ENCODE assay signal across 20 mouse cellular contexts in genomic region chr1:38127036-38127435, GRCm38 (mm10). TPM values are rescaled to one million over a fixed set of nuclear protein-coding genes. Genes with fewer than 3 reads are reported as not detected.
DNase-seq lines count a peak whose midpoint lies in the region; ATAC-seq and TF ChIP-seq lines count a peak whose summit lies in the region.
"Had no signal": no experiment of that assay in that cellular context is flagged by ENCODE, and none has a peak within 500 bp of the region (broad histone marks: within the 10 kb centered on the region; RNA-seq: fewer than 3 reads in every experiment).

No protein-coding gene starts in this region.

- no peak overlapping the region for H3K27ac ChIP-seq in liver, adult 2 months (replicated peaks; ENCODE audit: insufficient read depth, low read depth, low read length)
- H3K27ac ChIP-seq in liver, embryonic 11.5 days (ENCODE audit: low read depth, low read length): no peak overlapping the region
- H3K27ac ChIP-seq in ES-Bruce4 (ENCODE audit: insufficient read depth, low read length): no peak overlapping the region
- H3K27ac ChIP-seq in liver, embryonic 16.5 days (ENCODE audit: low read length): no peak overlapping the region
- H3K27ac ChIP-seq: embryonic facial prominence, embryonic 12.5 days; forebrain, embryonic 15.5 days; hindbrain, embryonic 12.5 days; kidney, embryonic 15.5 days; limb, embryonic 12.5 days; lung, embryonic 15.5 days had no signal

- peaks cover 15% of the 10 kb centered on the region for H3K4me1 ChIP-seq in liver, adult 2 months (ENCODE audit: control insufficient read depth, insufficient read depth, low read length)
- peaks cover 26% of the 10 kb centered on the region for H3K4me1 ChIP-seq in liver, embryonic 11.5 days (replicated peaks; ENCODE audit: control insufficient read depth, insufficient read depth, low read length)
- H3K4me1 ChIP-seq in ES-Bruce4 (ENCODE audit: control insufficient read depth, insufficient read depth, low read length): no peaks in the 10 kb centered on the region
- H3K4me1 ChIP-seq in liver, embryonic 16.5 days (ENCODE audit: control insufficient read depth, low read depth, low read length): peaks cover 22% of the 10 kb centered on the region

- no peaks in the 10 kb centered on the region for H3K36me3 ChIP-seq in liver, adult 2 months (ENCODE audit: control insufficient read depth, insufficient read depth, low read length)
- H3K36me3 ChIP-seq in liver, embryonic 11.5 days (ENCODE audit: control insufficient read depth, insufficient read depth, low read length): no peaks in the 10 kb centered on the region
- peaks cover 11% of the 10 kb centered on the region for H3K36me3 ChIP-seq in ES-Bruce4 (ENCODE audit: control insufficient read depth, insufficient read depth, low read length, poor library complexity, severe bottlenecking)
- no peaks in the 10 kb centered on the region for H3K36me3 ChIP-seq in liver, embryonic 16.5 days (ENCODE audit: control insufficient read depth, insufficient read depth)
- H3K36me3 ChIP-seq: embryonic facial prominence, embryonic 12.5 days; forebrain, embryonic 15.5 days; hindbrain, embryonic 12.5 days; kidney, embryonic 15.5 days; limb, embryonic 12.5 days; lung, embryonic 15.5 days had no signal

- peak; percentile 18 for DNase-seq in embryo, embryonic 10.5 days (ENCODE audit: low spot score)
- no peak for DNase-seq in embryo, embryonic 11 days
- peak; percentile 74 for DNase-seq in liver, adult 2 months (ENCODE audit: extremely low read depth, low read depth, low spot score)
- no peak for DNase-seq in liver, embryonic 11.5 days (ENCODE audit: low spot score)
- no peak for DNase-seq in layer of hippocampus, postnatal 14 days (ENCODE audit: low spot score in 2 of 2)
- DNase-seq in layer of hippocampus, postnatal 10 days (ENCODE audit: low spot score in 2 of 2): no peak
- DNase-seq: cerebellum, postnatal 10 days; heart, adult 18-20 months; right cerebral cortex, postnatal 14 days; thymus, postnatal 25 days had no signal

- no peak for TF ChIP-seq CTCF in liver, adult 2 months (IDR thresholded peaks at IDR 0.05; ENCODE audit: low read depth, low read length)
- TF ChIP-seq CTCF in ES-Bruce4 (IDR thresholded peaks at IDR 0.05; ENCODE audit: low read depth, low read length): no peak

- H3K4me3 ChIP-seq in liver, adult 2 months (ENCODE audit: insufficient read depth, low read depth, low read length): no peak overlapping the region
- H3K4me3 ChIP-seq in liver, embryonic 11.5 days (ENCODE audit: low read depth, low read length): no peak overlapping the region
- no peak overlapping the region for H3K4me3 ChIP-seq in ES-Bruce4 (ENCODE audit: low read depth, low read length)
- H3K4me3 ChIP-seq in liver, embryonic 16.5 days (ENCODE audit: low read depth, low read length): no peak overlapping the region
- H3K4me3 ChIP-seq: embryonic facial prominence, embryonic 12.5 days; hindbrain, embryonic 12.5 days; limb, embryonic 12.5 days; lung, embryonic 15.5 days had no signal

- no peak for TF ChIP-seq EP300 in ES-Bruce4 (IDR thresholded peaks at IDR 0.05; ENCODE audit: insufficient read depth, low read depth, low read length)

- no peak for ATAC-seq in liver, embryonic 11.5 days (replicated peaks; ENCODE audit: low FRiP score)
- ATAC-seq in liver, embryonic 16.5 days (ENCODE audit: low read depth): no peak
- ATAC-seq: forebrain, embryonic 15.5 days; intestine, embryonic 16.5 days; midbrain, embryonic 16.5 days had no signal

- no peak overlapping the region for H3K4me2 ChIP-seq in liver, embryonic 11.5 days
- 0 out of 2 replicates have a peak overlapping the region, but pooled peaks have one; percentile 13 for H3K4me2 ChIP-seq in liver, embryonic 16.5 days (ENCODE audit: low read depth, low read length)
- H3K4me2 ChIP-seq: embryonic facial prominence, embryonic 12.5 days had no signal

- H3K9ac ChIP-seq in liver, adult 2 months (ENCODE audit: low read depth, low read length): no peak overlapping the region
- no peak overlapping the region for H3K9ac ChIP-seq in liver, embryonic 11.5 days (ENCODE audit: low read depth, low read length)
- H3K9ac ChIP-seq in ES-Bruce4 (ENCODE audit: low read depth, poor library complexity, severe bottlenecking): peak overlapping the region; percentile 99
- no peak overlapping the region; the same call in 1 of the 2 replicates for H3K9ac ChIP-seq in liver, embryonic 16.5 days (ENCODE audit: low read depth, low read length)
- H3K9ac ChIP-seq: embryonic facial prominence, embryonic 12.5 days; forebrain, embryonic 15.5 days; kidney, embryonic 15.5 days; limb, embryonic 12.5 days; lung, embryonic 15.5 days had no signal

- TF ChIP-seq POLR2A in liver, adult 2 months (IDR thresholded peaks at IDR 0.05; ENCODE audit: extremely low read depth, insufficient read depth, low read length): no peak
- TF ChIP-seq POLR2A in ES-Bruce4 (IDR thresholded peaks at IDR 0.05; ENCODE audit: insufficient read depth, low read length): no peak

- no peaks in the 10 kb centered on the region for H3K9me3 ChIP-seq in liver, embryonic 11.5 days (ENCODE audit: control insufficient read depth, low read length)
- no peaks in the 10 kb centered on the region for H3K9me3 ChIP-seq in ES-Bruce4 (replicated peaks; ENCODE audit: control insufficient read depth, insufficient read depth, low read length, poor library complexity, severe bottlenecking)
- H3K9me3 ChIP-seq in liver, embryonic 16.5 days (replicated peaks; ENCODE audit: control insufficient read depth, low read length): no peaks in the 10 kb centered on the region
- H3K9me3 ChIP-seq: embryonic facial prominence, embryonic 12.5 days; forebrain, embryonic 15.5 days; hindbrain, embryonic 12.5 days; kidney, embryonic 15.5 days; limb, embryonic 12.5 days; lung, embryonic 15.5 days had no signal

- peaks cover 30% of the 10 kb centered on the region for H3K79me2 ChIP-seq in liver, adult 2 months (ENCODE audit: control insufficient read depth, insufficient read depth, low read length)

- no peaks in the 10 kb centered on the region for H3K27me3 ChIP-seq in liver, adult 2 months (ENCODE audit: control insufficient read depth, insufficient read depth, low read length)
- H3K27me3 ChIP-seq in liver, embryonic 11.5 days (replicated peaks; ENCODE audit: control insufficient read depth, insufficient read depth, low read length): no peaks in the 10 kb centered on the region
- H3K27me3 ChIP-seq in ES-Bruce4 (ENCODE audit: control insufficient read depth, insufficient read depth, low read length, poor library complexity, severe bottlenecking): no peaks in the 10 kb centered on the region
- H3K27me3 ChIP-seq in liver, embryonic 16.5 days (ENCODE audit: control insufficient read depth, insufficient read depth, low read depth, low read length): no peaks in the 10 kb centered on the region
- H3K27me3 ChIP-seq: embryonic facial prominence, embryonic 12.5 days; forebrain, embryonic 15.5 days; hindbrain, embryonic 12.5 days; kidney, embryonic 15.5 days; limb, embryonic 12.5 days; lung, embryonic 15.5 days had no signal

RNA-seq across cellular contexts. Expression of gene Rev1, which starts 2.6 kb away (rescaled TPM):
- 18.3 and 20.1 TPM in 2 replicates for total RNA-seq in liver, adult 2 months (2014; rRNA removed)
- polyA plus RNA-seq in liver, adult 2 months (2012; rRNA removed): 4.1 and 6.9 TPM in 2 replicates
- 31.2 and 32.2 TPM in 2 replicates for polyA plus RNA-seq in liver, embryonic 11.5 days (2014; fragmentation: Nextera tagmentation; extraction: Ambion mirVana)
- 113 and 122 TPM in 2 replicates for polyA plus RNA-seq in ES-Bruce4 (2011; ENCODE audit: insufficient read depth, insufficient read length, low read depth, missing spikeins)
- 13.0 and 13.1 TPM in 2 replicates for polyA plus RNA-seq in liver, embryonic 16.5 days (2015; fragmentation: Nextera tagmentation; extraction: Ambion mirVana)
- 10 to 100 TPM; 33.0 to 36.4 TPM for total RNA-seq in layer of hippocampus, postnatal 14 days (2021)
- 10 to 100 TPM; 36.7 to 38.6 TPM for total RNA-seq in layer of hippocampus, postnatal 10 days (2021)

Comparison
In these comparisons a context has a peak if more than half of its experiments do, and no peak if none do; other contexts are left out.
1. DNase-seq: peak in embryo, embryonic 10.5 days (single experiment) and liver, adult 2 months (single experiment); none in embryo, embryonic 11 days (single experiment), liver, embryonic 11.5 days (single experiment), layer of hippocampus, postnatal 14 days (0 of 2) and layer of hippocampus, postnatal 10 days (0 of 2).